Mouse (Mus musculus) kidney, adult 2 months (tissue): Measurements from ENCODE around the gene Gpr4.

Source experiments
- CTCF ChIP-seq: fragments of 200-500 bp; conservative IDR thresholded peaks from 2 replicates; pipeline ENCODE4 v1.5.1; 2011; ENCODE audit warnings: low read depth, mild to moderate bottlenecking, control low read depth, low read length, moderate library complexity, mixed read lengths; ENCODE audit not compliant: insufficient read depth, insufficient read length
- POLR2A ChIP-seq: fragments of 200-500 bp; IDR thresholded peaks from one replicate; pipeline ENCODE4 v1.6.1; 2011; ENCODE audit warnings: low read depth, low read length, control low read depth

- TF ChIP-seq CTCF (no peak), POLR2A (no peak)
These were observed 5.2 kb downstream of the Gpr4 start for GRCm38 (mm10) chr7:19217492-19217891.
